8 mouse cellular contexts compared by ENCODE assay signal in the genomic region with DNA sequence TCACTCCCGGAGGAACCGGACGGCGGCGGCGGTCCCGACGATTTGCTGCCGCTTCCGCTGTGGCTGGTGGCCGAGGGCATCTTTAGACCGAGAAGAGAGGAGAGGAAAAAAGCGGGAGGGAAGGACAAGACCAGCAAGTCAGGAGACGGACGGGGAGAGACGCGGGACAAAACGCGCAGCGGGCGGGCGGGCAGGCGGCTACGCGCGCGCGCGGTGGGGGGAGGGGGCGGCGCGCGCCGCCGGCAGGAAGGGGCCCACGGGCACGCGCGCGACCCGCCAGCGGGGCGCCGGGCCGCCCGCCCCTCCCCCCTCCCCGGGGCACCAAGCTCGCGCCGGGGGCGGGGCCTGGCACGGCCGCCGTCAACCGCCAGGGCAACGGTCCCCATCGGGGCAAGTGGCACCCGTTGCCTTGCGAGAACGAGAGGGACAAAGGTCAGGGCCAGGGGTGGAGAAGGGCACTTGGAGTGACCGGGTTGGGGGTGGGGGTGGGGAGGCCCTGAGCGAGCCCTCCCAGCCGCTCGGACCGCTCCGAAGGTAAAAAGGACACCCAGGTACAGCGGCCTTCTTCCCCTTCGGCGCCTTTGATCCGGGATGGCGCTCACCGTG. TPM values are rescaled to one million over a fixed set of nuclear protein-coding genes. Genes with fewer than 3 reads are reported as not detected.
DNase-seq lines count a peak whose midpoint lies in the region; ATAC-seq and TF ChIP-seq lines count a peak whose summit lies in the region.

No protein-coding gene starts in this region.

- peak; percentile 47 for ATAC-seq in forebrain, postnatal 0 days
- peak; percentile 81 for ATAC-seq in hindbrain, embryonic 11.5 days (ENCODE audit: low FRiP score)

- peak; percentile 28 for DNase-seq in MEL-GATA-1-ER (ENCODE audit: extremely low read depth, low read depth)
- DNase-seq in cerebellum, adult 18-20 months, result peak; percentile 71 to 84
- peak; percentile 91 for DNase-seq in forebrain, postnatal 0 days
- peak; percentile 95 for DNase-seq in hindbrain, embryonic 11.5 days (ENCODE audit: low spot score)
- peak; percentile 56 to 65 for DNase-seq in layer of hippocampus, postnatal 25 days (ENCODE audit: extremely low spot score in 1 of 2, low spot score in 1 of 2)
- DNase-seq in lung, postnatal 10 days, result peak; percentile 86
- DNase-seq in ovary, postnatal 14 days (ENCODE audit: low spot score), result peak; percentile 67
- peak; percentile 89 for DNase-seq in thymus, postnatal 25 days

- peak overlapping the region; percentile 60 for H3K4me2 ChIP-seq in forebrain, postnatal 0 days (ENCODE audit: low read depth)
- peak overlapping the region; percentile 39 for H3K4me2 ChIP-seq in hindbrain, embryonic 11.5 days (replicated peaks; ENCODE audit: low read depth, low read length)

- H3K27ac ChIP-seq in forebrain, postnatal 0 days (ENCODE audit: low read depth, low read length), result peak overlapping the region; percentile 100
- peak overlapping the region; percentile 100 for H3K27ac ChIP-seq in hindbrain, embryonic 11.5 days (ENCODE audit: low read depth, low read length)

- H3K9ac ChIP-seq in forebrain, postnatal 0 days, result peak overlapping the region; percentile 99
- peak overlapping the region; percentile 98 for H3K9ac ChIP-seq in hindbrain, embryonic 11.5 days (ENCODE audit: low read depth, low read length)

- peak overlapping the region; percentile 84 for H3K4me3 ChIP-seq in forebrain, postnatal 0 days (ENCODE audit: low read depth, low read length)
- H3K4me3 ChIP-seq in hindbrain, embryonic 11.5 days (ENCODE audit: low read depth, low read length), result peak overlapping the region; percentile 88

- WGBS in forebrain, postnatal 0 days, result under 1% methylated on average over 65 of the region's 72 CpGs
- 0% methylated on average over 22 of the region's 72 CpGs for WGBS in hindbrain, embryonic 11.5 days

- peaks cover 11% of the 10 kb centered on the region for H3K4me1 ChIP-seq in forebrain, postnatal 0 days (ENCODE audit: insufficient read depth)
- H3K4me1 ChIP-seq in hindbrain, embryonic 11.5 days (replicated peaks; ENCODE audit: control insufficient read depth, insufficient read depth, low read length), result no peaks in the 10 kb centered on the region

- peaks cover 8% of the 10 kb centered on the region for H3K36me3 ChIP-seq in forebrain, postnatal 0 days (ENCODE audit: insufficient read depth)
- H3K36me3 ChIP-seq in hindbrain, embryonic 11.5 days (ENCODE audit: control insufficient read depth, insufficient read depth, low read length), result no peaks in the 10 kb centered on the region; the same call in 1 of the 2 replicates

- H3K9me3 ChIP-seq in forebrain, postnatal 0 days (ENCODE audit: low read length), result no peaks in the 10 kb centered on the region
- H3K9me3 ChIP-seq in hindbrain, embryonic 11.5 days (ENCODE audit: control insufficient read depth, low read length), result no peaks in the 10 kb centered on the region

- TF ChIP-seq CTCF in forebrain, postnatal 0 days (IDR thresholded peaks at IDR 0.05; ENCODE audit: low read depth), result no peak; the same call in 1 of the 2 replicates

- no peaks in the 10 kb centered on the region for H3K27me3 ChIP-seq in forebrain, postnatal 0 days (ENCODE audit: insufficient read depth, low read length)
- no peaks in the 10 kb centered on the region for H3K27me3 ChIP-seq in hindbrain, embryonic 11.5 days (ENCODE audit: control insufficient read depth, insufficient read depth, low read length)

RNA-seq across cellular contexts. Expression of a gene that starts 0.5 kb away (rescaled TPM):
- total RNA-seq in forebrain, postnatal 0 days (2014; rRNA removed), result 342 and 369 TPM in 2 replicates
- 233 and 253 TPM in 2 replicates for polyA plus RNA-seq in forebrain, postnatal 0 days (2015; fragmentation: Nextera tagmentation; extraction: Ambion mirVana)
- 610 and 653 TPM in 2 replicates for polyA plus RNA-seq in hindbrain, embryonic 11.5 days (2014; fragmentation: Nextera tagmentation; extraction: Ambion mirVana)
- total RNA-seq in layer of hippocampus, postnatal 25 days (2021), result 100 to 1,000 TPM; 340 to 369 TPM

RNA-seq across cellular contexts. Expression of a gene that starts 35.9 kb away (rescaled TPM):
- total RNA-seq in forebrain, postnatal 0 days (2014; rRNA removed), result 43.5 and 49.2 TPM in 2 replicates
- 11.7 and 13.9 TPM in 2 replicates for polyA plus RNA-seq in forebrain, postnatal 0 days (2015; fragmentation: Nextera tagmentation; extraction: Ambion mirVana)
- 21.5 and 22.7 TPM in 2 replicates for polyA plus RNA-seq in hindbrain, embryonic 11.5 days (2014; fragmentation: Nextera tagmentation; extraction: Ambion mirVana)
- total RNA-seq in layer of hippocampus, postnatal 25 days (2021), result 10 to 100 TPM; 29.0 to 34.7 TPM

Comparison
In these comparisons a context has a peak if more than half of its experiments do, and no peak if none do; other contexts are left out.
1. Peak in every context shown above with its lines: DNase-seq, ATAC-seq, H3K4me3 ChIP-seq and H3K27ac ChIP-seq.
2. DNase-seq: peak in every context shown above with its lines; median percentile 95 in hindbrain, embryonic 11.5 days; 91 in forebrain, postnatal 0 days; 89 in thymus, postnatal 25 days; 86 in lung, postnatal 10 days; 78 in cerebellum, adult 18-20 months; 67 in ovary, postnatal 14 days; 60 in layer of hippocampus, postnatal 25 days; 28 in MEL-GATA-1-ER.